Mouse (Mus musculus) spleen, postnatal 4 days (tissue): ENCODE data around the gene Nat8l.
"Not testable (repeated sequence)": the region's sequence is repeated elsewhere in the genome, so short reads cannot be mapped to it uniquely, and the experiment has no call there.

Experiments
- DNase-seq, 2 experiments: peaks; one replicate each; pipeline ENCODE4 v3.0.0; 2022; ENCODE audit warnings: low spot score in 2 of 2

Nat8l gene

DNA sequence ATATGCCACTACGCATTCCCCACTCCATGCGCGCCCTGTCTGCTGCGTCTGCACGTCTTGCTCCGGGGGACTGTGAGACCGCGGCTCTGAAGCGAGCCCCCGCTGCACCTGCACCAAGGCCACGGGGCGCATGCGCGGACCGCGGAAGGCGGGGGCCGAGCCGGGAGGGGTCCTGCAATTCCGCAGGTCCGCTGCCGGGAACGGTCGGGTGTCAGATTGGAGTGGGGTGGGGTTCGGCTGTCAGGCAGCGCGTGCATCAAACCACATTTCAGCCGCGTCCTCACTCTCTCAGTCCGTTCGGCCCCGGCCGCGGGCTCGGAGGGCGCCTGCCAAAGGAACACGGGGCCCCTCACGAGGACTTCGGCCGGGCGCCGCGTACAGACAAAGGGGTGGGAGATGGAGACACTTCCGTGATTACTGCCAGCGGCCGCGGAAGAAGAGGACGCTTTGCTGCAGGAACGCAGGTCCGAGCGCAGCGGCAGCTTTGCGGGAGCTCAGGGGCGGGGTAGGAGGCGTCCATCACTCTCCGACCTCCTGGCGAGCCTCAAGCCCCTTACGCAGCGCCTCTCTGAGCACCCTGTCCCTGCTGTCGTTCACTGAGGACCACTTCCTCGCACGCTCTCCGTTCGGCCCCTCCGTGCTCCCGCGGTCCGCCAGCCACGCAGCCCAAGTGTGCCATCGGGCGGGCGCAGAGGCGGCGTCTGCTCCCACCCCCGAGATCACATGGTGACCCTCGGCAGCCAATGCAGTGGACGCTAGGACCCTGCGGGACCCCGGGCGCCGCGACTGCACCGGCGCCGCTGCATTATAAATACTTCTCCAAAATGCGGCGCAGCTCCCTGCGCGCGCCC, at the start of gene Nat8l:
Nat8l (plus strand) TSS at position 142 of the 851 bp plus-strand sequence.
- peak; percentile 52 to 76 for DNase-seq

DNA sequence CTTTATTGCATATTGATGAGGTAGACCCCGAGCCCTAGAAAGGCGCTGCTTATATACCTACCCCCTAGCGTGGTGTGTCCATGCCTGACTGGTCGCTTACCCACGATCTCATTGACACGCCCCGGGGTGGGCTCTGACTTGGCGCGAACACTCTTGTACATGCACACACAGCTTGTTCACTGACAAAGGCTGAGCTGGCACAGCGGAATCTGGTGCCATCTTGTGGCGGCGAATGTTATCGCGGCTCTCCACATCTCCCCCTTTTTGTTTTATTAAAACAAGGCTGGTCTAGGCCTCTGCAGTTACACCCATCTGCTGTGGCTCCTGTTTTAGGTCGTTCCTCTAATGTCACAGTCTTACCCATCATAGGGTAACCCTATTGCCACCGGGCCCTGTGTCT, 48.7 kb upstream of the Nat8l start:
- not testable (repeated sequence) for DNase-seq

DNA sequence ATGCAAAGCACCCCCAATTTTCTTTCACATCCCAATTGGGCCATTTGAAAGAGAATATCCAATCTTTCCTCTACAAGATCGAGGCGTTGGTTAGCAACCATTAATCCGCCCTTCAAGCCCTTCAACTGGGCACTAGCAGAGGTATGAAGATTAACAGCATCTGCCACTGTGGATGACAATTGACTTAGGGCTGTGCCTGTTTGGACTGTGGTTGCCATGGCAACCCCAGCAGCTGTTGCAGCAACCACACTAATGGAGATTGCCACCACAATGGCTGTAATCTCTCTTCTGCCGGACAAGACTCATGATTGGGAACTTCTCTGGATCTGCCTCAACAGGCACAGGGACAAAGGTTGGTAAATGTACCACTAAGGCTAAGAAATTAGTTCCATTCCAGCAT, 47.5 kb upstream of the Nat8l start:
- no peak for DNase-seq

DNA sequence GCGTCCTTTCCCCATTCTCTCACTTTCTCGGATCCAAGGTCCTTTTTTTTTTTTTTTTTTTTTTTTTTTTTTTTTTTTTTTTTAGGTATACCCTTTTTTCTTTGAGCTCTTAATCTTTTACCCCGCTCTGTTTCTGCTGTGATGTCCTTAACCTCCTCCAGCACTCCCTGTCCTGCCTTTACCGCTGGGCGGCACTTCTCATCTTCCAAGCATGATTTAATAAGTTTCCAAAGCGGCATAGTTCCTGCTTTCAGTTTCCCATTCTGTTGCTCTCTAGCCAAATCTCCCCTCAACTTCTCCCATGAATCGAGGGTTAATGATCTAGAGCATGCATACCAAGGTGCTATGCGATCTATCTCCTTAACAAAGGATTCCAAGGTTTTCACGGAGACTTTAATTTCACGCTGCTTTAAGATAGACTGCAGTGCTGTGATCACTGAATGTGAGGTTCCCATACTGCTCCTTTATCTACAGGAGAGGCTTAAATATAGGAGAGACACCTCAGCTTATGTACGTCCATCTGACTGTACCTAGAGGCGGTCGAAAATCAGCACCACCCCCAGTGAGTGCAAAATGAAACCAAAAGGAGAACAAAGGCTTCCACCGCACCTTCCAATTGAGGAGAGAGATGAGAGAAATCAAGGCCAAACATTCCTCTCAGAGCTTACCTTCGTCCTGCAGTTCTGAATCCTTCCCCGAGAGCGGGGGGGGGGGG, 42.2 kb upstream of the Nat8l start:
- no peak for DNase-seq

DNA sequence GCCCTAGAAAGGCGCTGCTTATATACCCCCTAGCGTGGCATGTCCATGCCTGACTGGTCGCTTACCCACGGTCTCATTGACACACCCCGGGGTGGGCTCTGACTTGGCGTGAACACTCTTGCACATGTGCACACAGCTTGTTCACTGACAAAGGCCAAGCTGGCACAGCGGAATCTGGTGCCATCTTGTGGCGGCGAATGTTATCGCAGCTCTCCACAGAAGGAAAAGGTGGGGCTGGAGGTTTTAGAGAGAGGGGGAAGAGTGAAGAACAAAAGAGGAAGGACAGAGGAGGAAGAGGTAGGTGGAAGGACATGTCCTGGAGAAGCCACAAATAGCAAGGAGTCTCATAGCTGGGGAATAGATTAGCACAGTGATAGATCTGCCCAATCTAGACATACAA, 41.4 kb upstream of the Nat8l start:
- DNase-seq: peak; percentile 68 to 87

DNA sequence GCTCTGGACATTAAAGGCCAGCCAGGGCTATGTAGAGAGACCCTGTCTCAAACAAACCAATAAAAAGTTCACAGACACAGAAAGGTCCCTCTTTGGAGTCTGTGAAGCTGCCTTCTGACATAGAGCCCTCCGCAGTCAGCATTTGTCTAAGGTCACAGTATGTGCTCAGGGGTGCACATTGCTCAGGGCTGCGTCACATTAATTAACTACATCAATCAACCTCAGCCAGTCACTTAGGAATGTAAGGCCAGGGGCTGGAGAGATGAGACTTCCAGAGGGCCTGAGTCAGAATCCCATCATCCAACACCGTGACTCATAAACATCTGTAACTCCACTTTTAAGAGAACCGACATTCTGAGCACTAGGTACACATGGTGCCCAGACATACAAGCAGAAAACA, 39.9 kb upstream of the Nat8l start:
- no peak for DNase-seq

DNA sequence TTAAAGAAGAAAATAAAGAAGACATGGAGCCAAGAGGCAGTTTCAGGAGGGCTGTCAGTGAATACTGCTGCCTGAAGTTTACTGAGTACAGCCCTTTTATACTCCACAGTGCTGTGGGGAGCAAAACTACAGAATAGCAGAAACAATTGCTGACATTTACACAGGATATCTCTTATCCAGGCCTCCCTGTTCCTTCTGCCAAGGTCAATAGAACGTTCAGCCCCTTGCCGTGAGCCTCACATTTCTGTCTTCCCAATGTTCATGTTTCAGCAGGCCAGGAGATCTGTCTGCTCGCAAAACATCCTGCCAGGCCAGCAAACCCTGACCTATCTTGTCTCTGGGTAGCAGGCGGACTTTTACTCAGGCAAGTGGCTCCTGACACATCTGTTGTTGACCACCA, 36.4 kb upstream of the Nat8l start:
- DNase-seq: no peak

DNA sequence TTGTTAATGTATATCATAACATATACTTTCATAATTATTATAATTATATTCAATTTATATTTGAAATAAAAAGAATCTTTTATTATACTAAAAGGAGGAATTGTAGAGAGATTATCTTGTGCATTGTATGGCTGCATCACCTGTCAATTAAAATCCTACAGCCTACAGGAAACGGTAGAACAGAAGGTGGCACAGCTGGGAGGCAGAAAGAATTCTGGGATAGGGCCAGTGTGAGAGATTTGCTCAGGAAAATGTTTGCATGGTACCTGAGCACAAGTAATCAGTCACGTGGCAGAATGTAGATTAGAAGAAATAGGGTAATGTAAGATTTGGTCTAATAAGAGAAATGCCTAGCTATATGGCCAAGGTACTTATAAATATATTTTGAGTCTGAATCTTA, 21.0 kb upstream of the Nat8l start:
- peak in 1 of 2 experiments; percentile 2 for DNase-seq

DNA sequence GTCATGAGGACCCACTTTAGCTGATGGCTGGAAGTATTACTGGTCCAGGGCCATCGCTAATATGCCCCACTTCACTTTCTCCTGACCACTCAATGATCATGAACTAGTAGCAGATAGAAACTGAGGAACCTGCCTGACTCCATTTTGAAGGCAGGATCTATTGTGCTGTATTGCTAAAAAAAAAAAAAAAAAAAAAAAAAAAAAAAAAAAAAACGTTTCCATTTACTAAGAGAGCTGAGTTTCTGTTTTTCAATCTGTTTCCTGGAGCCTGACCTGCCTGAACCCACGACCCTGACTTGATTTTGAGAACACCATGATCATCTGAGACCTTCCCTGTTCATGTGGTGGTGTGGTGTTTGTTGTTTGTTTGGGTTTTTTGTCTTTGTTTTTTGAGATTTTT, 19.5 kb upstream of the Nat8l start:
- DNase-seq: peak in 1 of 2 experiments; percentile 25

DNA sequence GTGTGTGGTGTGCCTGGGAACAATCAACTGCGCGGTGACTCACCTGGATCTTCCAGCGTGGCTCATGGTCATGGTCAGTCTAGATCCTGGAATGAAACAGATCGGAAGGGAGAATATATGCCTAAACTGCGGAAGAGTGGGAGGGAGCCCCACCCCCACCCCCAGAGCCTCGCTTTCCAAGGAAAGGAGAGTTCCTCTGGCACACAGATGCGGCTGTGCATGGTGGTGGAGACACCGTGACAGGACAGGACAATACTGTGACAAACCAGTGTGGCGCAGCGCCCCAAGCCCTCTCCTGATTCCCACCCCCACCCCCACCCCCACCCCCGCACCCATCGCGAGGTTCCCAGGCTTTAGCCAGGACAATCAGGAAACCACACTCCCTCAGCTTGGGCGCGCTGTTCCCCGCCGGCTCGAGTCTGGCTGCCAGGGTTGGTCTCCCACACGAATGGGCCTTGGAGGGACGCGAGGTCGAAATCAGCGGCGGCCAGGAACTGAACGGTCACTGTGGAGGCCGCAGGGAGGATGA, 13.0 kb upstream of the Nat8l start:
- no peak for DNase-seq

DNA sequence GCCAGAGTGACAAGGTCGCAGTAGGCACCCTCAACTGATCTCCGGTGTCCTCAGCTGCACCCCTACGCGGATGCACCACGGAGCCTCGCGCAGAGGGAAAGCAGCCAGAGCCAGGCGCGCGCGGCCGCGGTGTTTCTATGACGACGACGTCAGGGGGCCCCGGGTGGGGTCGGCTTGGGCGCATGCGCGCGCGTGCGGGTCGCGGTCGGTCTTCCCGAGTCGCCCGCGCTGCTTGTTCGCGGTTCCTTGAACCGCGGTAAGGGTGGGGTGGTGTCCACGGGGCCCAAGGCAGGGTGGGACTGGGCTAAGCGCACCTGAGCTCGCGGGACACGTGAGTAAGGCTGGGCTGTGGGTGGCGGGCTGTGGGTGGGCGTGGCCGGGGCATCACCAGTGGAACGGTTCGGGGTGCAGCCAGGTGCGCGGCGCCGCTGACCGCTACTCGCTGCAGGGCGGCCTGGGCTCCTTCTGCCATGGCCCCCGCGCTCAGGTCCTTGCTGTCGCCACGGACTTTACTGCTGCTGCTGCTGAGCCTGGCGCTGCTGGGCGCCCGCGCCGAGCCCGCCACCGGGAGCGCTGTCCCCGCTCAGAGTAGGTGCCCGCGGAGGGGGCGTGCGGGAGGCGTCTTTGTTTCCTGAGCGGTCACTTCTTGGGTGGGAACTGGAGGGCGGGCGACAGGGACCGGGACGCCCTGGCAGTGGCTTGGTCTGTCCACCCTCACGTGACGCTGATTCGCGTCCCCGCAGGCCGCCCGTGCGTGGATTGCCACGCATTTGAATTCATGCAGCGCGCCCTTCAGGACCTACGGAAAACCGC, 12.3 kb upstream of the Nat8l start, which contains the start of gene Gm1673:
Gm1673 (plus strand) TSS at position 125 of the 813 bp plus-strand sequence.
- DNase-seq: peak; percentile 62 to 84

DNA sequence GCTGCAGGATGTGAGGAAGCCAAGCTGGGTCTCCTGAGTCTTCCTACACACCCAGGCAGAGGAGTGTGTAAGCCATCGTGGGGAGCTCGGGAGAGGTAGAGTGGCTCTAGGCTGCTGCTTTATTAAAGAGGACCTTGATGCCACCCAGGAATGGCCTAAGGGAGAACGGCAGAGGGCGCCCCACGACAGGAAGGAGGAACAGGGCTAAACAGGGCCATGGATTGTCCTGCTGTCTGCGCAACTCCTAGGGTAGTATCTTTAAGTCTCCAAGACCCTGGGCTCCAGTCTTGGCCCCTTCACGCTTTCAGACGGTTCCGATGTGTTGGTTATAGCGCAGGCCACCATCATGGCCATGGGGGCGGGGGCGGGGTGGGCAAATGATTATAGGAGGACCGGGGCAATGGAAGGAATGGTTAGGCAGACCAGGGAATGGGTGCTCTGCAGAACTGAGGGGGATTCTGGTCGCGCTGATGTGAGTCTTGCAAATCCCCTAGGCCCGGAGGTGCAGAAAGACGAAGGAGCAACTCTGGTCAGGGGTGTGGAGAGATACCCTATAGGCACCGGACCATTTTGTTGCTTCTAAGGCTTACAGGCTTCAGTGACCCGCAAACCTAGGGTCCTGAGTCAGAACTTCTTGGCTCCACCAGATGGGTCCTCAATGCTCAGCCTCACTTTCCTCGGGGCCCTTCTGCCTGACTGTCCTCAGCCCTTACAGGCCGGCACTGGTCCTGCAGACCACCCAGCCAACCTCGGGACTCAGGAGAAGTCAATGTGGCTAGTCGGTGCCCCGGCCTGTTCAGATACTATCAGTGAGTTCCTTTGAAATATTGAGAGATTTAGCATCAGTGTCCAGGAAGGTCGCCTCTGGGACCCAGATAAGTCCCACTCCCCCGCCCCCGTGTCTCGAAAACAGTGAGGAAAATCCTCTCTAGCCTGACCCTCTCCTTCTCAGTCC, 836 bp upstream of the Nat8l start:
- peak; percentile 39 to 69 for DNase-seq

DNA sequence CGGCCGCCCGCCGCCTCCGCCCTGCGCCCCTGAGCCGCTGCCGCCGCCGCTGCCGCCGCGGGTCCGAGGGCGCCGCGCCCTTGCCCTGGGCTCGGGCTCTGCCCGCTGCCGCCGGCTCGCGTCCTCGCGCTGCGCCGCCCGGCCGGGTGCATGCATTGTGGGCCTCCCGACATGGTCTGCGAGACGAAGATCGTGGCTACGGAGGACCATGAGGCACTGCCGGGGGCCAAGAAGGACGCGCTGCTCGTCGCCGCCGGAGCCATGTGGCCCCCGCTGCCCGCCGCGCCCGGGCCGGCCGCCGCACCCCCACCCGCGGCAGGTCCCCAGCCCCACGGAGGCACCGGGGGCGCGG, 886 bp downstream of the Nat8l start:
- no peak for DNase-seq

DNA sequence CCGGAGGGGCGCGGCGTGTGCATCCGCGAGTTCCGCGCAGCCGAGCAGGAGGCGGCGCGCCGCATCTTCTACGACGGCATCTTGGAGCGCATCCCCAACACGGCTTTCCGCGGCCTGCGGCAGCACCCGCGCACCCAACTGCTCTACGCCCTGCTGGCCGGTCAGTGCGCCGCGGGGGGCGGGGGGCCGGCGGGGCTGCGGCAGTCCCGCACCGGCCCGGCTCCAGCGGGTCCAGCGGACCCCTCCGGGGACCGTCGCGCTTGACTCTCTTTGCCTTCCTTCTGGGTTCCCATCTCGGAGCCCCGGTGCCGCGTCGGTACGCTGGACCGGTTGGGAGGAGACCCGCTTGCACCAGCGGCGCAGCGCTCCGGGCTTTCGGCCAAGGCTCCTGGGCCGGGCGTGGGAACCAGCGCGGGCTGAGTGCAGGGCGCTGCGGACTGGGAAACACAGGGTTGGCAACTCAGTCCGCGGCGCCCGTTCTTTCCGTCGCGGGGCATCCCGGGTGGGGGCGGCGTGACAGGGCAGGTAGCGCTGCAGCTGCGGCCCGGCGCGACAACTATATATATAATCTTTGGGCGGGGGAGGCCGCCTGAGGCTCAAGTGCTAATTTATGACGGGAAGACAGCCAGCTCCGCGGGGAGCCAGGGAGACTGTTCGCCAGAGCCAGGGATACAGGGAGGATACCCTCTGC, 1.4 kb downstream of the Nat8l start:
- DNase-seq: peak in 1 of 2 experiments; percentile 71

DNA sequence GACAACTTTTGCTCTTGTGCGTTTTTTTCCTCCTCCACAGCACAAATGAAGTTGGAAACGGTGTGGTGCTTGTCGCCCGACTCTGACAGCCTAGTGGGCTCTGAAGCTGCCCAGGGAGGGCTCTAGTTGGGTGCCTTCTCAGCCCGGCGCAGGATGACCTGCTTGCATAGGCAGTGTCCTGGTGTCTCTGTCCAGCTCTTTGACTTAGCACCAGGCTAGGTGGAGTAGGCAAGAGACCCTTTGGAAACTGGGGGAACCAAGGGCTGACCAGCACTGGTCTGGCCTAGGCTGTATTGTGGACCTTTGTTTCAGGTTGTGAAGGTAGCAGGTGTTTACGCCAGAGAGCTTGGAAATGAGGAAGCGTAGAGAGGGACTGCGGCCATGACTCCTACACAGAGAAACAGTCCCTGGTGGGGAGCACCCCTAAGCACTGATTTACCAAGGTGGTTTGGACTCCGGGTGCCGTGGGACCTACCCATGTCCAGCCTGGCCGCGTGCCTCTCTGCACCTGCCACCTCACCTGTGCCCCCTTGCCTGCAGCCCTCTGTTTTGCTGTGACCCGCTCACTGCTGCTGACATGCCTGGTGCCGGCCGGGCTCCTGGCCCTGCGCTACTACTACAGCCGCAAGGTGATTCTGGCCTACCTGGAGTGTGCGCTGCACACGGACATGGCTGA, 2.2 kb downstream of the Nat8l start:
- no peak for DNase-seq

DNA sequence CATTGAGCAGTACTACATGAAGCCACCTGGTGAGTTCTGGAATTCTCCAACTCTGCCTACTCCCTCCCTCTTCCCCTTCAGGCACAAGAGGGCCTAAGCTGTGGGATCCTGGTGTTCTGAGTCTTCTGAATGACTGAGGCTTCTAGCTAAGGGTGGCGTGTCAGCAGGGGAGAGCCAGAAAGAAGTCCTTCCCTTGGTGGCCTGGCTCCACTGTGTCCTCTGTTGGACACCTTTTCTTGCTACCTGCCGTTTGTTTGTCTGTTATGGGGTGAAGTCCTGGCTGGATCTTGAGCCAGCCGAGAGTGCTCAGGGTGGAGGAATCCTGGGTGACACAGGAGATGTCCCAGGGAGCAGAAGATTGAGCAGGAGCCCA, 2.7 kb downstream of the Nat8l start:
- peak in 1 of 2 experiments; percentile 57 for DNase-seq

DNA sequence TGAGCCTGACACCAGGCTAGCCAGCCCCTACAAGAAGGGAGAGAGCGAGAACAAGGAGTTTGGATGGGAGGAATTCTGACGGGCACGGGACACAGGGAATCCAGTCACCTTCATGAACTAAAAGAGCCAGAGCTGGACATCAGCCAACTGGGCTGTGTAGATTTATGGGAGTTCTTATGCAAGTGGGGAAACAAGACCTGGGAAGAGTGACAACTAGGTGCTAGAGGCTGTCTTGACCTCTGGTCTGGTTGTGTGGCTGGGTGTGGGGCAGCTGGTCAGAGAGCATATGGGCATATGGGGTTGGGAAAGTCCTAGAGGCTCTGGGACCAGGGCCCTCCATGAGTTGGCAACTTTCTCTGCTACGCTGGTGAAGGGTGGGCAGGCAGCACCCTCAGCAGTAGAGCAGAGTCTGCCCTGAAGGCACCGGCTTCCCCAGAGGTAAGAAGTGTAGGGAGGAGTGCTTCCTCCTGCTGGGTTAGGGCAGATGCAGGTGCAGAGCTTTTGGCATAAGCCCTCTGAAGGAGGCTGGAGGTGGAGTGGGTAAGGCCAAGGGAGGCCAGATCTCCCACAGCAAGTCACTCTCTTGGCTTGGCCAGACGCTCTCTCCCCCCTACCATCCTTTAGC, 3.8 kb downstream of the Nat8l start:
- peak in 1 of 2 experiments; percentile 56 for DNase-seq

DNA sequence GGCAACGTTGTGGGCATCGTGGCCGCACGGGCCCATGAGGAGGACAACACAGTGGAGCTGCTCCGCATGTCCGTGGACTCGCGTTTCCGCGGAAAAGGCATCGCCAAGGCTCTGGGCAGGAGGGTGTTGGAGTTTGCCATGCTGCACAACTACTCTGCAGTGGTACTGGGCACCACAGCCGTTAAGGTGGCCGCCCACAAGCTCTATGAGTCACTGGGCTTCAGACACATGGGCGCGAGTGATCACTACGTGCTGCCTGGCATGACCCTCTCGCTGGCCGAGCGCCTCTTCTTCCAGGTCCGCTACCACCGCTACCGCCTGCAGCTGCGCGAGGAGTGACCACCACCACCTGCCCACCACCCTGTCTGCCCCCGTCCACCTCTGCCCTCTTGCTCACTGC, 5.0 kb downstream of the Nat8l start:
- DNase-seq: peak in 1 of 2 experiments; percentile 62

DNA sequence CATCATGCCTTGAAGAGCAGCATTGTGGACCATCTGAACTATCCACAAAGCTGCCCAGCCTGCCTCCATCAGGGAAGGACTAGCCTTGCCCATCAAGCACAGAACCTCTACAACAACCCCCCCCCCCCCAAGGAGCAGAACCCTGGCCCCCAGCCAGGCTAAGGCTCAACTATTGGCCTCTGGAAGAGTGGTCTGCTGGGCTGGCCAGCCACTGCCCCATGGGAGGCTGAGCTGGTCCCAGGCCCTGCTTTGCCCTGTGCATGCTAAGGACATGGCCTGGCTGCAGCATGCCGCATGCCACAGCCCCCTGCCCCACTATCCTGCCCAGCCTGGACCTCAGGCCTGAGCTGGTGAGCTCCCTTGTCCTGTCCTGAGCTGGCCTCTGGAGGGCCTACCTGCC, 5.6 kb downstream of the Nat8l start:
- no peak for DNase-seq
